Mouse (Mus musculus): ENCODE data around the gene Zfp174. TPM values are rescaled to one million over a fixed set of nuclear protein-coding genes. Genes with fewer than 3 reads are reported as not detected.
"Not testable (repeated sequence)": the region's sequence is repeated elsewhere in the genome, so short reads cannot be mapped to it uniquely, and the experiment has no call there.

The Zfp174 gene
- total and polyA plus RNA-seq, 2 experiments from 2014 or later, result 2.0 to 4.0 TPM

- Histone ChIP-seq H3K4me2 (ENCODE audit: low read depth, low read length, poor library complexity, severe bottlenecking) (peak overlapping the region; percentile 66; the same call in 1 of the 2 replicates), H3K4me3 (ENCODE audit: low read depth, low read length) (peak overlapping the region; percentile 64; the same call in 1 of the 2 replicates), H3K27ac (ENCODE audit: low read depth, low read length) (no peak overlapping the region), H3K36me3 (ENCODE audit: insufficient read depth, low read length) (no peaks in the 10 kb centered on the region), H3K27me3 (ENCODE audit: insufficient read depth, low read length) (no peaks in the 10 kb centered on the region), H3K9me3 (ENCODE audit: low read length) (no peaks in the 10 kb centered on the region), H3K9ac (replicated peaks; ENCODE audit: low read length, poor library complexity, severe bottlenecking) (no peak overlapping the region), H3K4me1 (ENCODE audit: insufficient read depth, low read length) (peaks cover 7% of the 10 kb centered on the region; the same call in 1 of the 2 replicates)
- DNase-seq (ENCODE audit: low spot score) (no peak), ATAC-seq (ENCODE audit: low FRiP score) (no peak)
- TF ChIP-seq CTCF (IDR thresholded peaks at IDR 0.05), result peak; percentile 28; the same call in 1 of the 2 replicates
- 75% methylated on average over 3 of the region's 3 CpGs for WGBS
Observed at GRCm38 (mm10) chr16:3848416-3848815, 1.3 kb downstream of the Zfp174 start.

DNA sequence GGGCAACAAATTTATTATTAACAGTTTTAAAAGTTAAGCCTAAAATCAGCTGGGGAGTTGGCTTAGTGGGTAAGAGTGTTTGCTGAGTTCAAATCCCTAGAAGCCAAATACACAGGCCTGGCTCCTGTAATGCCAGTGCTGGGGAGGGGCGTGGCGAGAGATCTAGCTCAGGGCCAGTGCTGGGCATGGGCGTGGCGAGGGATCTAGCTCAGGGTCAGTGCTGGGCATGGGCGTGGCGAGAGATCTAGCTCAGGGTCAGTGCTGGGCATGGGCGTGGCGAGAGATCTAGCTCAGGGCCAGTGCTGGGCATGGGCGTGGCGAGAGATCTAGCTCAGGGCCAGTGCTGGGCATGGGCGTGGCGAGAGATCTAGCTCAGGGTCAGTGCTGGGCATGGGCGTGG, 4.2 kb downstream of the Zfp174 start:
- not testable (repeated sequence) for H3K27me3 ChIP-seq (ENCODE audit: insufficient read depth, low read length); H3K9ac ChIP-seq (replicated peaks; ENCODE audit: low read length, poor library complexity, severe bottlenecking); DNase-seq (ENCODE audit: low spot score); H3K9me3 ChIP-seq (ENCODE audit: low read length); H3K4me1 ChIP-seq (ENCODE audit: insufficient read depth, low read length); H3K4me3 ChIP-seq (ENCODE audit: low read depth, low read length); H3K4me2 ChIP-seq (ENCODE audit: low read depth, low read length, poor library complexity, severe bottlenecking); H3K36me3 ChIP-seq (ENCODE audit: insufficient read depth, low read length); H3K27ac ChIP-seq (ENCODE audit: low read depth, low read length); ATAC-seq (ENCODE audit: low FRiP score)
- WGBS, result 87% methylated on average over 13 of the region's 13 CpGs

DNA sequence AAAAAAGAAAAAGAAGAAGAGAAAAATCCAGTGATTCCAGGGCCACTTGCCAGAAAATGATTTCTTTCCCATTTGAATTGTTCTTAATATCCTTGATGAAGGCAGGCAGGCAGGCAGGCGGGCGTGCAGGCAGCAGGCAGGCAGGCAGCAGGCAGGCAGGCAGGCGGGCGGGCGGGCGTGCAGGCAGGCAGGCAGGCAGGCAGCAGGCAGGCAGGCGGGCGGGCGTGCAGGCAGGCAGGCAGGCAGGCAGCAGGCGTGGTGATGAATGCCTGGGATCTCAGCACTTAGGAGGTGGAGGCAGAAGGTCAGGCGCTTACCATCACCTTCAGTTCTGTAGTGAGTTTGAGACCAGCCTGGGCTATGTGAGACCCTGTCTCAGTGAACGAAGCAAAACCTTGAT, 5.5 kb downstream of the Zfp174 start:
- DNase-seq (ENCODE audit: low spot score) (no peak), ATAC-seq (ENCODE audit: low FRiP score) (no peak)
- Histone ChIP-seq H3K36me3 (ENCODE audit: insufficient read depth, low read length) (peaks cover 7% of the 10 kb centered on the region), H3K4me1 (ENCODE audit: insufficient read depth, low read length) (peaks cover 6% of the 10 kb centered on the region; the same call in 1 of the 2 replicates), H3K4me2 (ENCODE audit: low read depth, low read length, poor library complexity, severe bottlenecking) (no peak overlapping the region), H3K9me3 (ENCODE audit: low read length) (no peaks in the 10 kb centered on the region), H3K4me3 (ENCODE audit: low read depth, low read length) (no peak overlapping the region), H3K27me3 (ENCODE audit: insufficient read depth, low read length) (no peaks in the 10 kb centered on the region), H3K27ac (ENCODE audit: low read depth, low read length) (no peak overlapping the region), H3K9ac (replicated peaks; ENCODE audit: low read length, poor library complexity, severe bottlenecking) (no peak overlapping the region)
- 46% methylated on average over 8 of the region's 12 CpGs for WGBS
- no peak for TF ChIP-seq CTCF (IDR thresholded peaks at IDR 0.05)

- Histone ChIP-seq H3K4me1 (ENCODE audit: insufficient read depth, low read length) (no peaks in the 10 kb centered on the region), H3K9me3 (ENCODE audit: low read length) (no peaks in the 10 kb centered on the region), H3K4me3 (ENCODE audit: low read depth, low read length) (no peak overlapping the region), H3K27ac (ENCODE audit: low read depth, low read length) (no peak overlapping the region), H3K4me2 (ENCODE audit: low read depth, low read length, poor library complexity, severe bottlenecking) (no peak overlapping the region), H3K36me3 (ENCODE audit: insufficient read depth, low read length) (peaks cover 7% of the 10 kb centered on the region), H3K27me3 (ENCODE audit: insufficient read depth, low read length) (no peaks in the 10 kb centered on the region), H3K9ac (replicated peaks; ENCODE audit: low read length, poor library complexity, severe bottlenecking) (no peak overlapping the region)
- 40% methylated on average over 11 of the region's 11 CpGs for WGBS
- no peak for TF ChIP-seq CTCF (IDR thresholded peaks at IDR 0.05)
- no peak for DNase-seq (ENCODE audit: low spot score)
- ATAC-seq (ENCODE audit: low FRiP score), result no peak
Observed at GRCm38 (mm10) chr16:3854437-3855182, 7.5 kb downstream of the Zfp174 start.

- no peaks in the 10 kb centered on the region for H3K4me1 ChIP-seq (ENCODE audit: insufficient read depth, low read length)
- H3K4me2 ChIP-seq (ENCODE audit: low read depth, low read length, poor library complexity, severe bottlenecking), result no peak overlapping the region
- no peak overlapping the region for H3K9ac ChIP-seq (replicated peaks; ENCODE audit: low read length, poor library complexity, severe bottlenecking)
- H3K4me3 ChIP-seq (ENCODE audit: low read depth, low read length), result no peak overlapping the region
- TF ChIP-seq CTCF (IDR thresholded peaks at IDR 0.05), result no peak
- WGBS, result 86% methylated on average over 1 of the region's 1 CpGs
- H3K36me3 ChIP-seq (ENCODE audit: insufficient read depth, low read length), result peaks cover 10% of the 10 kb centered on the region
- H3K27ac ChIP-seq (ENCODE audit: low read depth, low read length), result no peak overlapping the region
- ATAC-seq (ENCODE audit: low FRiP score) (no peak), DNase-seq (ENCODE audit: low spot score) (no peak)
- no peaks in the 10 kb centered on the region for H3K9me3 ChIP-seq (ENCODE audit: low read length)
- H3K27me3 ChIP-seq (ENCODE audit: insufficient read depth, low read length), result no peaks in the 10 kb centered on the region
Observed at GRCm38 (mm10) chr16:3855776-3856175, 8.7 kb downstream of the Zfp174 start.

- Histone ChIP-seq H3K4me3 (ENCODE audit: low read depth, low read length) (no peak overlapping the region), H3K4me1 (ENCODE audit: insufficient read depth, low read length) (no peaks in the 10 kb centered on the region), H3K36me3 (ENCODE audit: insufficient read depth, low read length) (peaks cover 21% of the 10 kb centered on the region), H3K4me2 (ENCODE audit: low read depth, low read length, poor library complexity, severe bottlenecking) (no peak overlapping the region), H3K9ac (replicated peaks; ENCODE audit: low read length, poor library complexity, severe bottlenecking) (no peak overlapping the region), H3K27me3 (ENCODE audit: insufficient read depth, low read length) (no peaks in the 10 kb centered on the region), H3K27ac (ENCODE audit: low read depth, low read length) (no peak overlapping the region), H3K9me3 (ENCODE audit: low read length) (no peaks in the 10 kb centered on the region)
- no peak for DNase-seq (ENCODE audit: low spot score)
- no peak for TF ChIP-seq CTCF (IDR thresholded peaks at IDR 0.05)
- no peak for ATAC-seq (ENCODE audit: low FRiP score)
- 93% methylated on average over 4 of the region's 4 CpGs for WGBS
Observed at GRCm38 (mm10) chr16:3859254-3859653, 12.2 kb downstream of the Zfp174 start.

Measured in midbrain, postnatal 0 days (tissue).